Mouse (Mus musculus): ENCODE measurements around the gene Zfp874a.
"Not testable (repeated sequence)": the region's sequence is repeated elsewhere in the genome, so short reads cannot be mapped to it uniquely, and the experiment has no call there.

Gene Zfp874a

GRCm38 (mm10) chr13:67376255-67376654 is 75.2 kb downstream of the Zfp874a start:
- DNase-seq (ENCODE audit: low spot score): not testable (repeated sequence)

DNA sequence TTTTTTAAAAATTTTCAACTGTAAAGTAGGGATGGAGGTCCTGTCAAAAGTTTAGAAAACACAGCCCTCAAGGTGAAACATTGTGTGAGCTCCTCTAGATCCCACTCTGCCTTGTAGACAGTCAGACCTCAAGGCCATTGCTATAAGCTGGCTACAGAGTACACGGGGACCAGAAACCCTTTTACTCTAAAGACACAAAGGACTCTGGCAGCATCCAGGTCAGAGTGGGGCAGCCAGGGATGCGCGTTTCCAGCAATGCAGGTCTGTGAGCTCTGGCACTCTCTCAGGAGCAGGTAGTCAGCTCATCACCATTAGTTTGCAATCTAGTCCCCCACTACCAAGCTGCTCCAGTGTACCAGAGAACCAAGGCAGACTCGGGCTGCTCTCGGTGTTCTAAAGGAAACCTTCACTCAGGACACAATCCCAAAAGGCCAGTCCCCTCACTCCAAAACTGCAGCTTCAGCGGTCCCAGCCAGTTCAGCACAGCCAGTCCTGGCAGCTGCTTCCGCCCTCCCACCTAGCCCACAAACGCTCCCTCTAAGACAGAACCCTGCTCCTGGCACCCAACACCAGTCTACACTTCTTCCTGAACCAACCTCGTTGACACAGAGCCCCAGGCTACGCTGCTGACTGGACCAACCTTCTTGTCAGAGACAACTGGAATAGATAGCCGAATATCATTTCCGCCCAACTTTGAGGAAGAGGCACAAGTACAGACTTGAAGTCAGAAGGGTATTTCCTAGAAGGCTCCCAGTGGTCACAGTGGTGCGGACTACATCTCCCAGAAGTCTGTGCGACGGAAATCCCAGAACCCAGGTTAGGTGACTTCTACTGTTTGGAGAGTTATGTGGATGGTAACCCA is 76.1 kb downstream of the Zfp874a start, which contains the start of the genes Gm28041 and Zfp456:
Gene Gm28041 (minus strand): TSS at position 684 of the 862 bp plus-strand sequence.
Gene Zfp456 (minus strand): TSS at position 761 of the 862 bp plus-strand sequence.
- DNase-seq (ENCODE audit: low spot score): peak; percentile 63
